Comparison of ENCODE assay signal across 11 mouse cellular contexts in genomic region chr7:46986646-46987045, GRCm38 (mm10). TPM values are rescaled to one million over a fixed set of nuclear protein-coding genes. Genes with fewer than 3 reads are reported as not detected.
DNase-seq lines count a peak whose midpoint lies in the region; ATAC-seq lines count a peak whose summit lies in the region.
"Had no signal": no experiment of that assay in that cellular context is flagged by ENCODE, and none has a peak within 500 bp of the region (broad histone marks: within the 10 kb centered on the region; RNA-seq: fewer than 3 reads in every experiment).

No protein-coding gene starts in this region.

- no peaks in the 10 kb centered on the region for H3K9me3 ChIP-seq in embryonic facial prominence, embryonic 13.5 days
- H3K9me3 ChIP-seq: liver, embryonic 13.5 days had no signal

- 59% methylated on average over 5 of the region's 5 CpGs for WGBS in embryonic facial prominence, embryonic 13.5 days

- no peak overlapping the region for H3K4me2 ChIP-seq in embryonic facial prominence, embryonic 13.5 days
- H3K4me2 ChIP-seq: liver, embryonic 13.5 days had no signal

- no peak overlapping the region for H3K9ac ChIP-seq in embryonic facial prominence, embryonic 13.5 days
- H3K9ac ChIP-seq: liver, embryonic 13.5 days had no signal

- peak overlapping the region; percentile 57 for H3K27ac ChIP-seq in embryonic facial prominence, embryonic 13.5 days
- H3K27ac ChIP-seq: liver, embryonic 13.5 days had no signal

- no peaks in the 10 kb centered on the region for H3K27me3 ChIP-seq in embryonic facial prominence, embryonic 13.5 days

- peaks cover 4% of the 10 kb centered on the region for H3K36me3 ChIP-seq in embryonic facial prominence, embryonic 13.5 days

- H3K4me3 ChIP-seq in embryonic facial prominence, embryonic 13.5 days: no peak overlapping the region
- H3K4me3 ChIP-seq: liver, embryonic 13.5 days had no signal

- DNase-seq in cerebellum, adult 11-12 months: peak; percentile 56
- DNase-seq in layer of hippocampus, adult 11-12 months (ENCODE audit: low spot score): peak; percentile 33
- DNase-seq in layer of hippocampus, adult 8-10 months (ENCODE audit: low spot score in 2 of 2): no peak
- DNase-seq in lung, postnatal 36 days: peak; percentile 37
- DNase-seq in adrenal gland, adult (ENCODE audit: inconsistent age in 2 of 2, low spot score in 1 of 2): no peak
- DNase-seq: liver, embryonic 13.5 days had no signal

- peaks cover 17% of the 10 kb centered on the region for H3K4me1 ChIP-seq in embryonic facial prominence, embryonic 13.5 days

- no peak for ATAC-seq in cerebellum, adult (ENCODE audit: insufficient number of reproducible peaks, low FRiP score, low TSS enrichment)
- 0 out of 2 replicates have a peak, but pooled peaks have one; percentile 20 for ATAC-seq in embryonic facial prominence, embryonic 13.5 days (ENCODE audit: insufficient number of reproducible peaks, insufficient read depth, low FRiP score, low TSS enrichment, low read depth)
- ATAC-seq in megakaryocyte, adult 5-6 weeks (ENCODE audit: poor library complexity, severe bottlenecking): no peak

RNA-seq across cellular contexts. Expression of gene Gm9999, which starts 3.3 kb away (rescaled TPM):
- total RNA-seq in layer of hippocampus, adult 8-10 months (2022): not detected
- not detected in 2 replicates for polyA plus RNA-seq in embryonic facial prominence, embryonic 13.5 days (2015; fragmentation: Nextera tagmentation; extraction: Ambion mirVana)
- 2.3 TPM in 1 of 2 replicates, not detected in the other for total RNA-seq in megakaryocyte, adult 5-6 weeks (2015)
- total RNA-seq in megakaryocyte, adult 5-6 weeks (2017): not detected in 2 replicates
- total RNA-seq: adrenal gland, adult 18-20 months had no signal
- polyA plus RNA-seq: C2C12; liver, embryonic 13.5 days had no signal

RNA-seq across cellular contexts. Expression of gene Spty2d1, which starts 21.6 kb away (rescaled TPM):
- total RNA-seq in layer of hippocampus, adult 8-10 months (2022): 10 to 100 TPM; 15.1 to 17.6 (median 16.2) TPM
- polyA plus RNA-seq in embryonic facial prominence, embryonic 13.5 days (2015; fragmentation: Nextera tagmentation; extraction: Ambion mirVana): 18.8 and 20.0 TPM in 2 replicates
- 40.7 and 45.3 TPM in 2 replicates for total RNA-seq in megakaryocyte, adult 5-6 weeks (2015)
- total RNA-seq in megakaryocyte, adult 5-6 weeks (2017): 35.4 and 42.0 TPM in 2 replicates

RNA-seq across cellular contexts. Expression of gene Uevld, which starts 28.3 kb away (rescaled TPM):
- total RNA-seq in layer of hippocampus, adult 8-10 months (2022): 10 to 100 TPM; 12.3 to 24.1 (median 17.4) TPM
- polyA plus RNA-seq in embryonic facial prominence, embryonic 13.5 days (2015; fragmentation: Nextera tagmentation; extraction: Ambion mirVana): 10.3 and 11.2 TPM in 2 replicates
- 18.0 and 18.2 TPM in 2 replicates for total RNA-seq in megakaryocyte, adult 5-6 weeks (2015)
- 14.1 and 16.2 TPM in 2 replicates for total RNA-seq in megakaryocyte, adult 5-6 weeks (2017)

Comparison
In these comparisons a context has a peak if more than half of its experiments do, and no peak if none do; other contexts are left out.
1. DNase-seq: peak in cerebellum, adult 11-12 months (single experiment), layer of hippocampus, adult 11-12 months (single experiment) and lung, postnatal 36 days (single experiment); none in layer of hippocampus, adult 8-10 months (0 of 2) and adrenal gland, adult (0 of 2).